Mouse (Mus musculus): ENCODE data around the gene Pcna. TPM values are rescaled to one million over a fixed set of nuclear protein-coding genes. Genes with fewer than 3 reads are reported as not detected.
"Not testable (repeated sequence)": the region's sequence is repeated elsewhere in the genome, so short reads cannot be mapped to it uniquely, and the experiment has no call there.

The Pcna gene
- polyA plus RNA-seq, 1 experiment from 2014 or later, result 202 TPM

DNA sequence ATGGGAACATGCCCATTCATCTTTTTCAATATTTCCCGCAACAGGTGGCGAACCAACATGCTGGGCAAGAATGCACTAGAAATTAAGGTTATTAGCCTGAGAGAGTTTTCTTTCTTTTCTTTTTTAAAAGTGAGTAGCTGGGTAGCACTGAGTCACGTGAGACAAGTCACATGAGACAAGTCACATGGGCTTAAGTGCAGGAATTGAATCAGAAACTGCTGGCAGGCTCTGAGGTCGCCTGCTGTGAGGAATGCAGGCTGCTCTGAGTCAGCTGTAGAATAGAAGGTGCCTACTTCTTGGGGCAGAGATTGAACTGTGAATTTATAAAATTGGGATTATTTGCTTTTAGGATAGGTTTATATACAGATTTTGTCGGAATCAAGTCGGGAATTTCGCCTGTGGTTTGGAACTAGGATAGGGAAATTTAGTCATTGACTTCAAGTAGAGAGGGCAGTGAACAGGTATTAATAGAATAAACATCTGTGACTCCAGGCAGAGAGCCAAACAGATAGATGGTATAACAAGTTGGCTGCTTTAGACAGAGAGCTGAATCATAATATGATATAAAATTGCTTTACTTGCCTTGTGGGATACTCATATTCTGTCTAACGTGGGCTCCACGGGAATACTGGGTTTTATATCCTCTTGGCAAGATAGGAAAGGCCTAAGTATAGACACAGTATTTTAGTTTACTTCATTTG lies 33.4 kb upstream of the Pcna start:
- no peaks in the 10 kb centered on the region for H3K27me3 ChIP-seq (ENCODE audit: control insufficient read depth, insufficient read depth, low read depth, low read length)
- no peak for ATAC-seq (ENCODE audit: low read depth)
- H3K9me3 ChIP-seq (replicated peaks; ENCODE audit: control insufficient read depth, low read length), result no peaks in the 10 kb centered on the region
- H3K36me3 ChIP-seq (ENCODE audit: control insufficient read depth, insufficient read depth), result no peaks in the 10 kb centered on the region
- no peak overlapping the region for H3K9ac ChIP-seq (ENCODE audit: low read depth, low read length)
- no peak overlapping the region for H3K4me2 ChIP-seq (ENCODE audit: low read depth, low read length)
- no peak overlapping the region for H3K27ac ChIP-seq (ENCODE audit: low read length)
- H3K4me1 ChIP-seq (ENCODE audit: control insufficient read depth, low read depth, low read length), result peaks cover 23% of the 10 kb centered on the region
- 74% methylated on average over 9 of the region's 9 CpGs for WGBS (ENCODE audit: insufficient replicate concordance)
- H3K4me3 ChIP-seq (ENCODE audit: low read depth, low read length), result no peak overlapping the region

DNA sequence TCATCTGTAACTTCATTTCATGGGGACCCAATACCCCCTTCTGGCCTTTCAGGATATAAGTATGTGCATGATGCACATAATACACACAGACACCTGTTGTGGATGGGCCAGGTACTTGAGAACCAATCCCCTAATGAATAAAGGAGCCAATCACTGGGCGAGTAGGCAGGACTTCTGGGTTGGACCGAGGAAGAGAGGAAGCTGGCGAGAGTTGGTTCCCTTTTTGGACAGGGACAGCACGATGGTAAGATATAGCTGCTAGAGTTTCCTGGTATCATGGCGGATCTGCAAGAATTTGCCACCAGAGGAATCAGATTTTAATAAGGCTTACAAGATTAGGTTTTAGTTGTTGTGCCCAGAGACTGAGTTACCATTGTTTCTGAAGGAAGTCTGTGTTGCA lies 32.6 kb upstream of the Pcna start:
- H3K4me2 ChIP-seq (ENCODE audit: low read depth, low read length); H3K9ac ChIP-seq (ENCODE audit: low read depth, low read length); H3K27ac ChIP-seq (ENCODE audit: low read length); H3K4me3 ChIP-seq (ENCODE audit: low read depth, low read length); ATAC-seq (ENCODE audit: low read depth); H3K9me3 ChIP-seq (replicated peaks; ENCODE audit: control insufficient read depth, low read length); H3K27me3 ChIP-seq (ENCODE audit: control insufficient read depth, insufficient read depth, low read depth, low read length); H3K36me3 ChIP-seq (ENCODE audit: control insufficient read depth, insufficient read depth): not testable (repeated sequence)
- H3K4me1 ChIP-seq (ENCODE audit: control insufficient read depth, low read depth, low read length), result peaks cover 24% of the 10 kb centered on the region
- WGBS (ENCODE audit: insufficient replicate concordance), result 45% methylated on average over 5 of the region's 5 CpGs

DNA sequence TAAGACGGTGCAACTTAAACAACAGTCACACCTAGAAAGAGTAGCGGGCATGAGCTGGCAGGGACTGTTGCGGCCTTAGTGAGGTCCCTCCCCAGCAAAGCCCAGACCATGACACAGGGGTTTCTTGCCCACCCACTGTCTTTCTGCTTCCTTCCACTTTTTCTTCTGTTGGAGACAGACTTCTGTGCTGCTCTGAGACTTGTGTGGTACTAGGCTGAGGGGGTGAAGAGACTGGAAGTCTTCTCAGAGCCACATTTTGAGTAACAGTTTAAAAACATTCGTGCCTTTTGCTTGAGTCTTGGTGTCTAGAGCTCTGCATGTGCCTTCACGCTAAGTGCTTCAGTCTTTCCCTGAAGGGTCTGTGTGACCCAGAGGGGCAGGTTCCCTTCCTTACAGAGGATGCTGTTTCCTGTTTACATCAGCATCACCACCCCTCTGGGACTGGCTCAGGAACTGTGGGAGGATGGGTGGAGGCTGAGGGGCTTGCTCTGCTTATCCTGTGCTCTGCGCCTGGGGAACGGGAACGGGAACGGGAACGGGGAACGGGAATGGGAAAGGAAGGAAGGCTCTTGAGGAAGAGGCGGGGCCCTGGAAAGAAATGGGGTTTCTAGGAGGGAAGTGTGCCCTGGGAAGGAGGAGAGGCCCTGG lies 31.5 kb upstream of the Pcna start:
- peak; percentile 62 for ATAC-seq (ENCODE audit: low read depth)
- no peaks in the 10 kb centered on the region for H3K36me3 ChIP-seq (ENCODE audit: control insufficient read depth, insufficient read depth)
- 44% methylated on average over 12 of the region's 12 CpGs for WGBS (ENCODE audit: insufficient replicate concordance)
- H3K27ac ChIP-seq (ENCODE audit: low read length), result peak overlapping the region; percentile 64
- H3K4me1 ChIP-seq (ENCODE audit: control insufficient read depth, low read depth, low read length), result peaks cover 24% of the 10 kb centered on the region
- no peaks in the 10 kb centered on the region for H3K27me3 ChIP-seq (ENCODE audit: control insufficient read depth, insufficient read depth, low read depth, low read length)
- H3K9ac ChIP-seq (ENCODE audit: low read depth, low read length), result no peak overlapping the region
- H3K9me3 ChIP-seq (replicated peaks; ENCODE audit: control insufficient read depth, low read length), result no peaks in the 10 kb centered on the region
- no peak overlapping the region for H3K4me3 ChIP-seq (ENCODE audit: low read depth, low read length)
- no peak overlapping the region for H3K4me2 ChIP-seq (ENCODE audit: low read depth, low read length)

DNA sequence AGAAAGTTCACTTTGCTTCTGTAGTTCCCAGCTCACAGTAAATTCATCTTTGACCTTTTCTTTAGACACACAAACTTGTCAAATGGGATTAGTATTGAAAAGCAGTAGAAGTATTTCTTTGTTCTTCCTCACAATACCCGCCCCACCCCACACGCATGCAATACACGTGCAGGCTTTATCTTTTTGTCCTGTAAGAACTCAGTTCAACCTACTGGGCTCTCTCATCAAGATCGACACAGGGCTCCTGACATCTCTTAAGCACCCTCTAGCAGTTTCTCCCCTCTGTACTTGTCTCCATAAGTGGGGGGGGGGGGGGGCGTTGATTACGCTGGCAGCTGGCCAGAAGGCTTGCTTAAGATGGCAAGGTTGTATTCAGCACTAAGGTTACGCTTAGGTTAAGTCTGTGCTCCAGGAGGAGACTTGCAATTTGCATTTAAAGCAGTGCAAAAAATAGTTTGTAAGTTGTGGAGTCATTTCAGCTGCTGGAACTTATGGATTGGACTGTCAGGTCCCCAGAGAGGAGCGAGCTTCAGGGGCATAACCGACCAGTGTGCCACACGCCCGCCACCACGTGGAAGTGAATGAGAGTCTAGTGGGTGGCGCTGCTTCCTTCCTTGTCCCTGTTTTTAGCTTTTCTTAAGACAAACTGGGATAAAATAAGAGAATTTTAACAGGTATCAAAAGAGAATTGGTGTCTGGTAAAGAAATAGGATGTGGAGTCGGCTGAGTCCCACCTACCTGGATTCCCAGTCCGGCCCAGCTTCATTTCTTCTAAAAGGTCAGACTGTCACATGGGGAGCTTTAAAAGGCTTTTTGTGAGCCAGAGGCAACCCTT lies 30.3 kb upstream of the Pcna start:
- Histone ChIP-seq H3K4me2 (ENCODE audit: low read depth, low read length) (0 out of 2 replicates have a peak overlapping the region, but pooled peaks have one; percentile 21), H3K27me3 (ENCODE audit: control insufficient read depth, insufficient read depth, low read depth, low read length) (no peaks in the 10 kb centered on the region), H3K36me3 (ENCODE audit: control insufficient read depth, insufficient read depth) (no peaks in the 10 kb centered on the region), H3K9ac (ENCODE audit: low read depth, low read length) (no peak overlapping the region), H3K9me3 (replicated peaks; ENCODE audit: control insufficient read depth, low read length) (no peaks in the 10 kb centered on the region), H3K4me3 (ENCODE audit: low read depth, low read length) (no peak overlapping the region), H3K27ac (ENCODE audit: low read length) (peak overlapping the region; percentile 74), H3K4me1 (ENCODE audit: control insufficient read depth, low read depth, low read length) (peaks cover 24% of the 10 kb centered on the region)
- WGBS (ENCODE audit: insufficient replicate concordance), result 43% methylated on average over 15 of the region's 15 CpGs
- ATAC-seq (ENCODE audit: low read depth), result peak; percentile 75

DNA sequence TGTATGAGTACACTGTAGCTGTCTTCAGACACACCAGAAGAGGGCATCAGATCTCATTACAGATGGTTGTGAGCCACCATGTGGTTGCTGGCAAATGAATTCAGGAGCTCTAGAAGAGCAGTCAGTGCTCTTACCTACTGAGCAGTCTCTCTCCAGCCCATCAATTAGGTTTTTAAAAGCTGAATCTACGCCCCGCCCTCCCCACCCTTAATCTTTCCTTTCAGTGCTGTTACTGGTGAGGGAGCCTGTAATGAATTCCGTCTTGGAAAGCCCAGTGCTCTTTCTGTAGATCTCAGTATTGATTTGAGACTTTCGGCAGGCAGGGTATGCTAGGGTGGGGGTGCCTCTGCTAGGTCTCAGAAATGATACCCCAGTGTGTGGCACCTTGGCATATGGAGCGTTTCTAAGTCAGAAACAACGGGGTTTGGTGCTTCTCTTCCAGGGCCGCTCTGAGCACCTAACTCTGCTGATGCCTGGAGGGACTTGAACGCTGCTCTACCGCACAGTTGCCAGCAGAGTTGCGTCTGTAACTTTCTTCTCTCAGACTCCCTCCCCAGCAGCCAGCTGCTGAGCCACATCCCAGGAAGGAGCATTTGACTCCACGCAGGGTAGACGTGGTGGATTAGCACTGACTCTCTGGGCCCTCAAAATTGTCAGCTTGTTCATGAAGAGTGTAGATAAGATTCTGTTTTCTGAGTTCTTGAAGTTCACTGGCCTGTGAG lies 29.5 kb upstream of the Pcna start:
- Histone ChIP-seq H3K9me3 (replicated peaks; ENCODE audit: control insufficient read depth, low read length) (no peaks in the 10 kb centered on the region), H3K4me2 (ENCODE audit: low read depth, low read length) (peak overlapping the region; percentile 21), H3K9ac (ENCODE audit: low read depth, low read length) (no peak overlapping the region), H3K36me3 (ENCODE audit: control insufficient read depth, insufficient read depth) (no peaks in the 10 kb centered on the region), H3K4me3 (ENCODE audit: low read depth, low read length) (no peak overlapping the region), H3K27me3 (ENCODE audit: control insufficient read depth, insufficient read depth, low read depth, low read length) (no peaks in the 10 kb centered on the region), H3K4me1 (ENCODE audit: control insufficient read depth, low read depth, low read length) (peaks cover 24% of the 10 kb centered on the region), H3K27ac (ENCODE audit: low read length) (peak overlapping the region; percentile 74)
- 35% methylated on average over 12 of the region's 12 CpGs for WGBS (ENCODE audit: insufficient replicate concordance)
- ATAC-seq (ENCODE audit: low read depth), result peak; percentile 60

DNA sequence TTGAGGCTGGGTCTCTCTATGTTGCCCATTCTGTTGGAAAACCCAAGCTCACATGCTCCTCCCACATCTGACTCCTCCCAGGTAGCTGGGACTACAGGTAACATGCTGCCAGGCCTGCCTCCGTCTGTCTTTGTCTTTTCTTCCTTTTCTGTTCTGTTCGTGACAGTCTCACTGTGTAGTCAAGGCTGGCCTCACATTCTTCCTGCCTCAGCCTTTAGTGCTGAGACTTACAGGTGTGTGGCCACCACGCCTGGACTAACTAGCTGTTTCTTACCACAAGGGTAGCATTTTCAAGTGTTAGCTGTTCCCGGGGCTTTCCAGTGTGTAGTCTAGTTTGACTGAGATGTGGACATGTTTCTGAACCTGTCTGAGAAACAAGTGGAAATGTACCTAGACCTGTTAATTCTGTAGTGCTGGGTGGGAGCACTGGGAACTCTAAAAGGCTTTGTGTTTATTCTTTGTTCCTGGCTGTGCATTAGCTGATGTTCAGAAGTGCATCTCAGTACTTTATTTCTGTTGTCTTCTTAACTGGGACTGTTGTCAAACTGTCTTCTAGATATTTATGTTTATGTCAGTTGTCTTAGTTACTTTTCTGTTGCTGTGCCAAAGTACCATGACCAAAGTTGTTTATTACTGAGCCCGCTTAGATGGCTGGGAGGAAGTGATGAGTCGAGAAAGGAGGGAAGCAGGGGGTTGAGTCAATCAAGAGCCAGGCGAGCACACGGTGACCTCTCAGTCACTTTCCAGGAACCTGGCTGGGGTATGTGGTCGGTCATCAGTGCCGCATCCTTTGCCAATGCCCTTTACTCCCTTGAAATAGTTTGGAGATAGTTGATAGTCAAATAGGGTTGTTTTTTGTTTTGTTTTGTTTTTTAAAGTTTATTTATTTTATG lies 28.7 kb upstream of the Pcna start:
- H3K9ac ChIP-seq (ENCODE audit: low read depth, low read length), result no peak overlapping the region

DNA sequence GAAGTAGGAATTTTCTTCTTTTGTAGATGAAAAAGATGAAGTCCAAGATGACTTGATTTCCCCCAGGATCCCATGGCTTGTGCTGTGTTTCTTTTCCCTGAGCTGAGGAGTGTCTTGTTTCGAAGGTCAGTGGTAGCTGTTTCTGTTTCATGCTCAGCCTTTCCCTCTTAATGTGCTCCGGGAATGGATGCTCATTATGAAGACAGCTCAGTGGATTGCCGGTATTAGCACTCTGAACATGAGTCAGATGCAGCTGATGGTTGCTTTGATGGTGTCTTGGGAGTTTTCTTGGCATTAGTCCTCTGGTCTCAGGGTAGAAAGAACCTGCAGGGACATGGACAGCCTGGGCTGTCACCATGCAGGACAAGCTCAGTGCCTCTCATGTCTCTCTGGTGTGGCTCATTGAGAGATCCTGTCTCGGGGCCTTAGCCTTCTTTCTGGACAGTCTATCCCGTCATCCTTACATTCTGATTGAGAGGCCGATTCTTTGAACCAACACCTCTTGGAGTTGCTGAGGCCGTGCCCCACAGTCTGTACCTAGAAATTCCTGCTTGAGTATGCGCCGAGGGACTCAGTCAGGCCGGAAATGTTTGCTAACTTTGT lies 27.5 kb upstream of the Pcna start:
- no peak overlapping the region for H3K27ac ChIP-seq (ENCODE audit: low read length)
- H3K9me3 ChIP-seq (replicated peaks; ENCODE audit: control insufficient read depth, low read length), result no peaks in the 10 kb centered on the region
- H3K36me3 ChIP-seq (ENCODE audit: control insufficient read depth, insufficient read depth), result no peaks in the 10 kb centered on the region
- peaks cover 24% of the 10 kb centered on the region for H3K4me1 ChIP-seq (ENCODE audit: control insufficient read depth, low read depth, low read length)
- H3K27me3 ChIP-seq (ENCODE audit: control insufficient read depth, insufficient read depth, low read depth, low read length), result no peaks in the 10 kb centered on the region
- no peak overlapping the region for H3K4me3 ChIP-seq (ENCODE audit: low read depth, low read length)
- 78% methylated on average over 10 of the region's 10 CpGs for WGBS (ENCODE audit: insufficient replicate concordance)
- H3K4me2 ChIP-seq (ENCODE audit: low read depth, low read length), result no peak overlapping the region
- no peak overlapping the region for H3K9ac ChIP-seq (ENCODE audit: low read depth, low read length)
- no peak for ATAC-seq (ENCODE audit: low read depth)

More for the DNA sequence above, 28.7 kb upstream of the Pcna start:
- 41% methylated on average over 10 of the region's 10 CpGs for WGBS (ENCODE audit: insufficient replicate concordance)
- peaks cover 24% of the 10 kb centered on the region for H3K4me1 ChIP-seq (ENCODE audit: control insufficient read depth, low read depth, low read length)
- no peaks in the 10 kb centered on the region for H3K27me3 ChIP-seq (ENCODE audit: control insufficient read depth, insufficient read depth, low read depth, low read length)
- no peak for ATAC-seq (ENCODE audit: low read depth)
- no peaks in the 10 kb centered on the region for H3K9me3 ChIP-seq (replicated peaks; ENCODE audit: control insufficient read depth, low read length)
- H3K36me3 ChIP-seq (ENCODE audit: control insufficient read depth, insufficient read depth), result no peaks in the 10 kb centered on the region
- peak overlapping the region; percentile 74 for H3K27ac ChIP-seq (ENCODE audit: low read length)
- peak overlapping the region; percentile 21; the same call in 1 of the 2 replicates for H3K4me2 ChIP-seq (ENCODE audit: low read depth, low read length)
- no peak overlapping the region for H3K4me3 ChIP-seq (ENCODE audit: low read depth, low read length)

DNA sequence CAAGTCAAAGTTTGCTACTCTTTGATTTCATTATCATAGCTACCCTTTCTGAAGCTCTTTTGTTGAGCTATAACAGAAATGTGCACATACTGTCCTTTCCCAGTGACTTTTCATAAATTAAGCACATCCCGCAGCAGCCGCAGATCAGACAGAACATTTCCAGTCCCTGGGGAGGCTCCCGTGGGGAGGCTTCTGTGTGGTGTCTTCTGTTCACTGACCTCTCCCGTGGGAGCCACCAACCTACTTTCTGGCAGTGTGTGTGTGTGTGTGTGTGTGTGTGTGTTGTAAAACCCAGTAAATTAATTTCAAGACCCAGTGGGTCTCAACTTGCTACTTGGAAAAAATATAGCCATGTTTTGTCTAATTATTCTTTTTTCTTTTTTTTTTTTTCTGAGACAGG lies 26.9 kb upstream of the Pcna start:
- Histone ChIP-seq H3K4me3 (ENCODE audit: low read depth, low read length) (no peak overlapping the region), H3K27me3 (ENCODE audit: control insufficient read depth, insufficient read depth, low read depth, low read length) (no peaks in the 10 kb centered on the region), H3K36me3 (ENCODE audit: control insufficient read depth, insufficient read depth) (no peaks in the 10 kb centered on the region), H3K9ac (ENCODE audit: low read depth, low read length) (no peak overlapping the region), H3K27ac (ENCODE audit: low read length) (no peak overlapping the region), H3K4me2 (ENCODE audit: low read depth, low read length) (no peak overlapping the region), H3K4me1 (ENCODE audit: control insufficient read depth, low read depth, low read length) (peaks cover 24% of the 10 kb centered on the region), H3K9me3 (replicated peaks; ENCODE audit: control insufficient read depth, low read length) (no peaks in the 10 kb centered on the region)
- ATAC-seq (ENCODE audit: low read depth), result no peak
- WGBS (ENCODE audit: insufficient replicate concordance), result 67% methylated on average over 4 of the region's 4 CpGs
